Mouse (Mus musculus) erythroblast, embryonic 14.5 days (primary cell): ENCODE results near the gene Cish.

Experiments used
- GATA1 ChIP-seq: IDR thresholded peaks from 2 replicates; pipeline ENCODE4 v1.6.1; 2012; ENCODE audit warnings: low read length, inconsistent platforms, mixed read lengths
- TAL1 ChIP-seq: IDR thresholded peaks from 3 replicates; pipeline ENCODE4 v1.6.1; 2012; ENCODE audit warnings: low read length, inconsistent platforms, mixed read lengths

- TF ChIP-seq TAL1 = no peak
- no peak for TF ChIP-seq GATA1
These were observed 53.5 kb downstream of the Cish start for GRCm38 (mm10) chr9:107349321-107349720.
